Comparison of ENCODE assay signal across 18 mouse cellular contexts in genomic region chr2:166885619-166886018, GRCm38 (mm10). TPM values are rescaled to one million over a fixed set of nuclear protein-coding genes. Genes with fewer than 3 reads are reported as not detected.
DNase-seq lines count a peak whose midpoint lies in the region; ATAC-seq and TF ChIP-seq lines count a peak whose summit lies in the region.
"Had no signal": no experiment of that assay in that cellular context is flagged by ENCODE, and none has a peak within 500 bp of the region (broad histone marks: within the 10 kb centered on the region; RNA-seq: fewer than 3 reads in every experiment).

No protein-coding gene starts in this region.

- intact Hi-C loops in left cerebral cortex, postnatal 25 days (cut with DNase I): no loop called here

- peak overlapping the region; percentile 62 for H3K27ac ChIP-seq in liver, adult 2 months (replicated peaks; ENCODE audit: insufficient read depth, low read depth, low read length)
- peak overlapping the region; percentile 24; the same call in 1 of the 2 replicates for H3K27ac ChIP-seq in embryonic facial prominence, embryonic 10.5 days (replicated peaks)
- H3K27ac ChIP-seq: gastrocnemius, adult 2 months; heart, embryonic 15.5 days; hindbrain, embryonic 14.5 days had no signal

- no peaks in the 10 kb centered on the region for H3K27me3 ChIP-seq in liver, adult 2 months (ENCODE audit: control insufficient read depth, insufficient read depth, low read length)
- no peaks in the 10 kb centered on the region for H3K27me3 ChIP-seq in G1E (ENCODE audit: insufficient read depth, low read length)
- no peaks in the 10 kb centered on the region for H3K27me3 ChIP-seq in embryonic facial prominence, embryonic 10.5 days (replicated peaks; ENCODE audit: low read depth, poor library complexity, severe bottlenecking)
- H3K27me3 ChIP-seq: embryonic facial prominence, embryonic 15.5 days; heart, embryonic 12.5 days; heart, embryonic 15.5 days had no signal

- 44% methylated on average over 10 of the region's 10 CpGs for WGBS in liver, adult 2 months
- 72% methylated on average over 10 of the region's 10 CpGs for WGBS in embryonic facial prominence, embryonic 10.5 days

- peak; percentile 88 for DNase-seq in liver, adult 2 months (ENCODE audit: extremely low read depth, low read depth, low spot score)
- DNase-seq in liver (no peak), G1E (ENCODE audit: low spot score) (no peak)
- no peak for DNase-seq in embryonic facial prominence, embryonic 10.5 days (ENCODE audit: low spot score)
- DNase-seq in left cerebral cortex, postnatal 25 days (ENCODE audit: low spot score in 2 of 2): no peak
- no peak for DNase-seq in B cell, adult 2 months
- DNase-seq: embryo, embryonic 11 days; forebrain, postnatal 0 days; heart, adult 11 months; heart, postnatal 36 days had no signal

- H3K79me2 ChIP-seq in liver, adult 2 months (ENCODE audit: control insufficient read depth, insufficient read depth, low read length): no peaks in the 10 kb centered on the region

- no peak overlapping the region for H3K9ac ChIP-seq in liver, adult 2 months (ENCODE audit: low read depth, low read length)
- H3K9ac ChIP-seq: embryonic facial prominence, embryonic 15.5 days; forebrain, postnatal 0 days; heart, embryonic 12.5 days; heart, embryonic 15.5 days; hindbrain, embryonic 14.5 days had no signal

- TF ChIP-seq POLR2A in liver, adult 2 months (IDR thresholded peaks at IDR 0.05; ENCODE audit: extremely low read depth, insufficient read depth, low read length): no peak

- no peak for TF ChIP-seq CTCF in liver, adult 2 months (IDR thresholded peaks at IDR 0.05; ENCODE audit: low read depth, low read length)
- TF ChIP-seq CTCF in G1E (IDR thresholded peaks at IDR 0.05; ENCODE audit: low read depth, low read length): no peak

- peaks cover 12% of the 10 kb centered on the region; the same call in 1 of the 2 replicates for H3K36me3 ChIP-seq in liver, adult 2 months (ENCODE audit: control insufficient read depth, insufficient read depth, low read length)
- peaks cover 84% of the 10 kb centered on the region for H3K36me3 ChIP-seq in G1E (replicated peaks)
- H3K36me3 ChIP-seq in embryonic facial prominence, embryonic 10.5 days (replicated peaks): peaks cover 35% of the 10 kb centered on the region

- no peak overlapping the region for H3K4me3 ChIP-seq in liver, adult 2 months (ENCODE audit: insufficient read depth, low read depth, low read length)
- H3K4me3 ChIP-seq in G1E (ENCODE audit: low read depth, low read length): no peak overlapping the region
- H3K4me3 ChIP-seq in embryonic facial prominence, embryonic 10.5 days: no peak overlapping the region
- H3K4me3 ChIP-seq: embryonic facial prominence, embryonic 15.5 days; gastrocnemius, adult 2 months; heart, embryonic 12.5 days; heart, embryonic 15.5 days; hindbrain, embryonic 10.5 days had no signal

- peak; percentile 34 for ATAC-seq in G1E (ENCODE audit: extremely low read depth, insufficient number of reproducible peaks, low FRiP score, poor library complexity, severe bottlenecking)
- ATAC-seq in megakaryocyte-erythroid progenitor cell, adult 5-6 weeks (replicated peaks; ENCODE audit: low FRiP score, low TSS enrichment, poor library complexity, severe bottlenecking): peak; percentile 42
- ATAC-seq: forebrain, embryonic 14.5 days; forebrain, postnatal 0 days had no signal

- no peaks in the 10 kb centered on the region for H3K9me3 ChIP-seq in G1E (replicated peaks)
- H3K9me3 ChIP-seq in embryonic facial prominence, embryonic 10.5 days: no peaks in the 10 kb centered on the region
- H3K9me3 ChIP-seq: embryonic facial prominence, embryonic 15.5 days; heart, embryonic 12.5 days; heart, embryonic 15.5 days; hindbrain, embryonic 10.5 days had no signal

- H3K4me1 ChIP-seq in liver, adult 2 months (ENCODE audit: control insufficient read depth, insufficient read depth, low read length): peaks cover 11% of the 10 kb centered on the region
- peaks cover 25% of the 10 kb centered on the region for H3K4me1 ChIP-seq in G1E (ENCODE audit: insufficient read depth, low read depth, low read length)
- peaks cover 3% of the 10 kb centered on the region for H3K4me1 ChIP-seq in embryonic facial prominence, embryonic 10.5 days
- H3K4me1 ChIP-seq: heart, embryonic 12.5 days; heart, embryonic 15.5 days had no signal

RNA-seq across cellular contexts. Expression of gene Cse1l, which starts 20.2 kb away (rescaled TPM):
- 27.0 and 29.7 TPM in 2 replicates for total RNA-seq in liver, adult 2 months (2014; rRNA removed)
- 8.3 and 10.7 TPM in 2 replicates for polyA plus RNA-seq in liver, adult 2 months (2012; rRNA removed)
- total RNA-seq in G1E (2014; fragmentation: Nextera tagmentation) (174 and 182 TPM in 2 replicates), G1E (2017) (124 and 141 TPM in 2 replicates)
- 9.9 and 18.2 TPM in 2 replicates for polyA plus RNA-seq in G1E (2012)
- 213 and 222 TPM in 2 replicates for polyA plus RNA-seq in embryonic facial prominence, embryonic 10.5 days (2016; fragmentation: Nextera tagmentation; extraction: Ambion mirVana)
- 137 and 147 TPM in 2 replicates for total RNA-seq in megakaryocyte-erythroid progenitor cell, adult 5-6 weeks (2014; fragmentation: Nextera tagmentation)
- 146 and 222 TPM in 2 replicates for total RNA-seq in megakaryocyte-erythroid progenitor cell, adult 5-6 weeks (2017)
- total RNA-seq in left cerebral cortex, postnatal 25 days (2021): 10 to 100 TPM; 56.0 to 58.7 TPM
